Mouse (Mus musculus) neural tube, embryonic 13.5 days (tissue): ENCODE results near the gene Pfkp. TPM values are rescaled to one million over a fixed set of nuclear protein-coding genes. Genes with fewer than 3 reads are reported as not detected.

Source experiments
- ATAC-seq: fragments of 200-750 bp; cut with Nextera tagmentation; 2 replicates; pipeline ENCODE4 v1.8.0; 2017; ENCODE audit warnings: low read depth, mild to moderate bottlenecking, moderate TSS enrichment, moderate library complexity
- H3K27ac ChIP-seq: fragments of 300-500 bp; sonication (generic); replicated peaks from 2 replicates; pipeline ENCODE4 v1.5.1; 2015; ENCODE audit warnings: moderate library complexity, mild to moderate bottlenecking, inconsistent platforms
- H3K27me3 ChIP-seq: fragments of 300-500 bp; sonication (generic); 2 replicates; pipeline ENCODE4 v1.6.1; 2015; ENCODE audit warnings: mild to moderate bottlenecking, inconsistent platforms
- H3K36me3 ChIP-seq: fragments of 300-500 bp; sonication (generic); 2 replicates; pipeline ENCODE4 v1.6.1; 2015; ENCODE audit warnings: mild to moderate bottlenecking, inconsistent platforms
- H3K4me1 ChIP-seq: fragments of 300-500 bp; sonication (generic); replicated peaks from 2 replicates; pipeline ENCODE4 v1.6.1; 2015; ENCODE audit warnings: inconsistent platforms
- H3K4me2 ChIP-seq: fragments of 300-500 bp; sonication (generic); 2 replicates; pipeline ENCODE4 v1.6.1; 2015; ENCODE audit warnings: inconsistent platforms, mild to moderate bottlenecking, moderate library complexity
- H3K4me3 ChIP-seq: fragments of 300-500 bp; sonication (generic); 2 replicates; pipeline ENCODE4 v1.5.1; 2015; ENCODE audit warnings: mild to moderate bottlenecking, inconsistent platforms
- H3K9ac ChIP-seq: fragments of 300-500 bp; sonication (generic); 2 replicates; pipeline ENCODE4 v1.6.1; 2015; ENCODE audit warnings: moderate library complexity, mild to moderate bottlenecking, inconsistent platforms
- H3K9me3 ChIP-seq: fragments of 300-500 bp; sonication (generic); 2 replicates; pipeline ENCODE4 v1.6.1; 2016; ENCODE audit warnings: inconsistent platforms
- WGBS: fragments of 180-500 bp; shearing (Covaris S2); methylation state at CpG from one replicate; pipeline ENCODE4 v1.1.7; 2015; 5-methylcytosine and 5-hydroxymethylcytosine counted together
- polyA plus RNA-seq: library from polyadenylated mRNA; unstranded; fragments of >200 nt; fragmentation: Nextera tagmentation; extraction: Ambion mirVana; gene quantifications from 2 replicates; pipeline ENCODE4 v1.2.1, GENCODE M21; 2015

Gene Pfkp
- polyA plus RNA-seq, 1 experiment from 2014 or later: 195 TPM

DNA sequence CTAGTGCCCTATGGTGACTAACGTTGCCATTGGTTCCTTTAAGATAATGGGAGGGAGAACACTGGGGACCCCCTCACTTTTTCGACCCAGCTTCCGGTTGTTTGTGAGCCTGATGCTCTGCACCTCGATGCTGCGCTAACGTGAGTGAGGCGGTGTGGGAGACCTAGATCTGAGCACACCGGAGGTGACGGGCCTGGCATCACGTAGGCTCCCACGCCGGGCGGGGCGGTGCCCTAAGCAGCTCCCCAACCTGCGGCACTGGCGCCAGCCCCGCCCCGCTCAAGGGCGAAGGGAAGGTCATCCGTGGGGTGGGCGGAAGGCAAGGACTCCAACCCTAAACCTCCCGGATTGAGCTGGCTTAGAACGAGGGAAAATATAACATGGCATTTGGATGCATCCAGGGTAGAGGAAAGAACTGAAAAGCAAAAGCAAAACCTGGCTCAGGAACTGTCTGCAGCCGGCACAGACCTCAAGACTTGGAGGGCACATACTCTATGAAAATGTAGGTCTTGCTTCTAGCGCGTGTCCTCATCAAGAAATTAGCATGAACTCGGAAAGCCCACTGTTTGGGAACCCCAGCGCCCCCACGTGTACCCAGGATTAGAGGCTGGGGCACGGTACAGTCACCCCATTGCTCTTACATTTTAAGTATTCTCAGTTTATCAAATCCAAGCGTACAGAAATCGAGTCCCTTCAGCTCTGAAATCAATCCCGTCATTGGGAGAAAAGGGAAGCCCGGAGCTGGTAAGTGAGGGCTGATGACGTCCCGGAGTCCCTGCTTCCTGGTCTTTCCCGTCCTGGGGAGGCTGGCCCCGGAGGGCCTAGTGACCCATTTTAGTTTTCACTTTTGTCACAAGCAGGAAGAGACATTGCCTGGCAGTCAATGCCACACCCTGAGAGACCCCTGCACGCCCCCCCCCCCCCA is 1.2 kb downstream of the Pfkp start:
- Histone ChIP-seq H3K4me2 (peak overlapping the region; percentile 88), H3K36me3 (no peaks in the 10 kb centered on the region), H3K27me3 (peaks cover 4% of the 10 kb centered on the region; the same call in 1 of the 2 replicates), H3K4me1 (peaks cover 24% of the 10 kb centered on the region), H3K27ac (peak overlapping the region; percentile 49), H3K4me3 (peak overlapping the region; percentile 56), H3K9me3 (no peaks in the 10 kb centered on the region), H3K9ac (peak overlapping the region; percentile 73)
- peak; percentile 55 for ATAC-seq
- under 1% methylated on average over 39 of the region's 39 CpGs for WGBS

DNA sequence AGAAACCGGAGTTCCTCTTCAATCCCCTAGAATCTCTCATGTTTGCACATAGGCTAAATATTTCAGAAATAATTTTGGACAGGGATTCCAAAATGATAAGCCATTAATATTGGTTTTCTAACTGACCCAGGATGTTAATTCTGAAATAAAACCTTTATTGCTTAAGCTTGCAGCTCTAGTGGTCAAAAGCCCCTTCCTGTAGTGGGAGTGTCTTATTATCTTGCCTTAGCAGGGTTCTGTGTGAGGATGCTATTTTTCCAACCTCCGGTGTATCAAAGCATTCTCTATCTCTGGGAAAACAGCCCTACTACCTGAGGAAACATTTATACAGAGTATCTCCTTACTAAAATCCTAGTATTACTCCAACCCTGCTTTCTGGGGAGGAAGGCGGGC is 1.9 kb downstream of the Pfkp start:
- peaks cover 4% of the 10 kb centered on the region; the same call in 1 of the 2 replicates for H3K27me3 ChIP-seq
- H3K4me3 ChIP-seq: peak overlapping the region; percentile 56
- 0 out of 2 replicates have a peak overlapping the region, but pooled peaks have one; percentile 49 for H3K27ac ChIP-seq
- H3K36me3 ChIP-seq: no peaks in the 10 kb centered on the region
- ATAC-seq: no peak
- H3K4me2 ChIP-seq: peak overlapping the region; percentile 88
- H3K9ac ChIP-seq: peak overlapping the region; percentile 73
- H3K4me1 ChIP-seq: peaks cover 24% of the 10 kb centered on the region
- no peaks in the 10 kb centered on the region for H3K9me3 ChIP-seq
- 38% methylated on average over 3 of the region's 3 CpGs for WGBS

DNA sequence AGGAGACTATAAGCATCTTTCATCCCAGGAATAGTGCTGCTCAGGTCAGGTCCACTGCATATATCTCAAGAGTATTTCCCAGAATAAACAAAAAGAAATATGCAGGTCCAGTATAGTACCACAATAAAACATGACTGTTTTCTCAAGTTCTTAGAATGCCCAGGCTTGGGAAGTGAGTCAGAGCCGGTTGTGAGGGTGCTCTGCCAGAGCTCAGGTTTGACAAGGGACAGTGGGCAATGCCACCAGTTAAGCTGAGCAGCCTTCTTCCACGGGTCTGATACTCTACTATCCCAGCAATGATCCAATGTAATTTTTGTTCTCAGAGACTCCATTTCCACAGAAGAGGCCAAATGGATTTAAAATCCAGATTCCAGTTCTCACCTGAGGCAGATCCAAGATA is 2.3 kb downstream of the Pfkp start:
- Histone ChIP-seq H3K4me1 (peaks cover 24% of the 10 kb centered on the region), H3K9me3 (no peaks in the 10 kb centered on the region), H3K27ac (no peak overlapping the region), H3K9ac (peak overlapping the region; percentile 73; the same call in 1 of the 2 replicates), H3K4me2 (peak overlapping the region; percentile 88), H3K36me3 (no peaks in the 10 kb centered on the region), H3K27me3 (peaks cover 4% of the 10 kb centered on the region; the same call in 1 of the 2 replicates), H3K4me3 (peak overlapping the region; percentile 56)
- WGBS: 85% methylated on average over 2 of the region's 2 CpGs
- ATAC-seq: no peak

DNA sequence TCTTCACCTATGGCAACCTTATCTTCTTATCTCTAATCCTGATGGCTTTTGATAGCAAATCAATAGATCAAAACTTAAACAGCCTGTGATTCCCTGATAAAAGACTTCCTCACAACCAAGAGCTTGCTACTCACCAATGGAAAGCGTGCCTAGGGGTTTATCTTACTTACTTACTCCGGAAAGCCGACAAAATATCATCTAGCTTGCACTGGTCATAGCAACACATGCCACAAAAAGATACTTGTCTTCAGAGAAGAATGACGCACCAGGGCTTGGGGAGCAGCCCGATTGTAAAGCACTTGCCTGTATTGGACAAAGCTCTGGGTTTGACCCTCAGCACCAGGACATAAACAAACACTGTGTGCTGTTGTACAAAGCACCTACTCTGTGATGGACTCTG is 4.6 kb downstream of the Pfkp start:
- H3K4me3 ChIP-seq: no peak overlapping the region
- H3K4me2 ChIP-seq: no peak overlapping the region
- H3K4me1 ChIP-seq: peaks cover 21% of the 10 kb centered on the region
- H3K9me3 ChIP-seq: no peaks in the 10 kb centered on the region
- H3K9ac ChIP-seq: no peak overlapping the region
- 90% methylated on average over 5 of the region's 5 CpGs for WGBS
- no peak overlapping the region for H3K27ac ChIP-seq
- no peaks in the 10 kb centered on the region for H3K36me3 ChIP-seq
- no peak for ATAC-seq
- peaks cover 4% of the 10 kb centered on the region; the same call in 1 of the 2 replicates for H3K27me3 ChIP-seq

DNA sequence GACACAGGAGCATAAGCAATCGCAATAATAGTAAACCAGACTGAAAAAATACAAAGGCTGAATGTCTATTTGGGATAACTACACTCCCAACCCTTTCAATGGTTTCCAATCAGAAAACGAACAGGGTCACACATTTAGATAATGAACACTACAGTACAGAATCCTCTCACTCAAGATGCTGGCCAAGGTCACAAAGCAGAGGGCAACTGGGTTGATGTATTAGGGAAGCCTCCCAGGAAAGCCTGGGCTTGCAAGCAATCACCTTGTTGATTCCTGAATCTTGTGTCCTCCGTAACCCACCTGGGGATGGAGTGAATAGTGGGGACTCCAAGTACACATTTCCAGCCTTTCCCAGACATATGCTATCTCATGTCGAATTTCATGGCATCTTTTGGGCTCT is 5.6 kb downstream of the Pfkp start:
- H3K4me2 ChIP-seq: no peak overlapping the region
- H3K4me3 ChIP-seq: no peak overlapping the region
- WGBS: 92% methylated on average over 4 of the region's 4 CpGs
- H3K36me3 ChIP-seq: no peaks in the 10 kb centered on the region
- H3K27me3 ChIP-seq: peaks cover 4% of the 10 kb centered on the region; the same call in 1 of the 2 replicates
- H3K4me1 ChIP-seq: peaks cover 20% of the 10 kb centered on the region; the same call in 1 of the 2 replicates
- no peaks in the 10 kb centered on the region for H3K9me3 ChIP-seq
- no peak overlapping the region for H3K9ac ChIP-seq
- no peak for ATAC-seq
- no peak overlapping the region for H3K27ac ChIP-seq

DNA sequence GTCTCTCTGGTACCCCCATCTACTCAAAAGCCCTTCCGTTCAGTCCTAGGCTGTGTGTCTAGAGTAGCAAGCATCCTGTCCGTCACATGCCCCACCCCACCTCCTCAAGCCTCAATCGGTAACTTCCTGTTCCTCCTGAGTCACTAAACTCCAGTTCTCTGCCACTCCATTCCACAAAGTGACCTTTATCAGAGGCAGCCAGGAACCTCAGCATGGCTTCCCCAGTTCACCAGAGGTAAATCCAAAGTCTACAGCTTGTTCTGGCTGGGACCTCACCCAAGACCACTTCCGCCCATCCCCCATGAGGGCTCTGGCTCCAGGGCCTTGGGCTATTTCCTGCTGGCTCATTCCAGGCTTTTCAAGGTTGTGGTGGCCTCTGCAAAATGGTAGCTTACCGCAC is 6.1 kb downstream of the Pfkp start:
- H3K4me1 ChIP-seq: peaks cover 16% of the 10 kb centered on the region; the same call in 1 of the 2 replicates
- WGBS: 90% methylated on average over 5 of the region's 5 CpGs
- H3K9ac ChIP-seq: no peak overlapping the region
- H3K4me3 ChIP-seq: no peak overlapping the region
- H3K4me2 ChIP-seq: no peak overlapping the region
- no peaks in the 10 kb centered on the region for H3K36me3 ChIP-seq
- peaks cover 4% of the 10 kb centered on the region; the same call in 1 of the 2 replicates for H3K27me3 ChIP-seq
- H3K9me3 ChIP-seq: no peaks in the 10 kb centered on the region
- ATAC-seq: no peak
- no peak overlapping the region for H3K27ac ChIP-seq

DNA sequence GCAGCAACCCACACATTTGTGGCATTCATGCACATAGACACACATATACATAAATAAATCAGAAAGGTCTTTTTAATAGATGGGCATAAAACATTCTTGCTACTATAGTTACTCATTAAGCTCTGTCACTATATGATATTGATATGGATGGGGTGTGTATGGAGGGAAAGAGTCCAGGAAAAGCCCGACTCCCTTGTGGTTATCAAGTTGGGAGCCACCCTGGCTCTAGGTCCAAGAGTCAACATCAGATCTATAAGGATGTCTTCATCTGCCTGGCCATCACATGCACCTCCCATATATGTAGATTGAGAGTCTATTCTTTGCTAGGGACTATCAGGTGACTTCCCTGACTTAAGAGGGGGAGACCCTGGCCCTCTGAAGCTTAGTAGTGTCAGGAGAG is 7.1 kb downstream of the Pfkp start:
- H3K4me1 ChIP-seq: peaks cover 13% of the 10 kb centered on the region; the same call in 1 of the 2 replicates
- H3K4me2 ChIP-seq: no peak overlapping the region
- H3K27me3 ChIP-seq: peaks cover 4% of the 10 kb centered on the region; the same call in 1 of the 2 replicates
- H3K9ac ChIP-seq: no peak overlapping the region
- no peaks in the 10 kb centered on the region for H3K36me3 ChIP-seq
- no peak overlapping the region for H3K4me3 ChIP-seq
- no peaks in the 10 kb centered on the region for H3K9me3 ChIP-seq
- WGBS: 88% methylated on average over 1 of the region's 1 CpGs
- no peak overlapping the region for H3K27ac ChIP-seq
- ATAC-seq: no peak

DNA sequence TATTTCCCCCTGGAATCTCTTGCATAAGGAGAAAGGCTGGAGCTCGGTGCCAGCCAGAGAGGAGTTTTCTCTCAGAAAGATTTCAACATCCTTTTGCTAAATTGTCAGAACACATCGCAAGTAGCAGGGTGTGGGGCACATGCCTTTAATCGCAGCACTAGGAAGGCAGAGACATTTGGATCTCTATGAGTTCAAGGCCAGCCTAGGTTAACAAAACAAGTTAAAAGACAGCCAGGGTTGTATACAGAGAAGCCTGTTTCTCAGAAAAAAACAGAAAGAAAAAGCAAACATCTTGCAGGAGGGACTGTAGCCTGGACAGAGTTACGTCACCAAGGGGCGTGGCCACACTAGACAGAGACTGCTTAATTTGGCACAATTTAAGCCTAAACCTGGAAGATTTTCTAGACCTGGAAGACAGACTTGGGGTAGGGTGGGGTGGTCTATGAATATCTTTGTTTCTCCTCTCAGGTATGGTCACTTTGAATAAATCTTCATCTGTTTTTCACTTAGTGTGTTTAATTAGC is 9.0 kb downstream of the Pfkp start:
- Histone ChIP-seq H3K27me3 (no peaks in the 10 kb centered on the region), H3K4me1 (peaks cover 7% of the 10 kb centered on the region; the same call in 1 of the 2 replicates), H3K4me2 (no peak overlapping the region), H3K4me3 (no peak overlapping the region), H3K27ac (no peak overlapping the region), H3K9me3 (no peaks in the 10 kb centered on the region), H3K9ac (no peak overlapping the region), H3K36me3 (no peaks in the 10 kb centered on the region)
- no peak for ATAC-seq
- whole genome bisulfite sequencing: 79% methylated on average over 5 of the region's 5 CpGs

DNA sequence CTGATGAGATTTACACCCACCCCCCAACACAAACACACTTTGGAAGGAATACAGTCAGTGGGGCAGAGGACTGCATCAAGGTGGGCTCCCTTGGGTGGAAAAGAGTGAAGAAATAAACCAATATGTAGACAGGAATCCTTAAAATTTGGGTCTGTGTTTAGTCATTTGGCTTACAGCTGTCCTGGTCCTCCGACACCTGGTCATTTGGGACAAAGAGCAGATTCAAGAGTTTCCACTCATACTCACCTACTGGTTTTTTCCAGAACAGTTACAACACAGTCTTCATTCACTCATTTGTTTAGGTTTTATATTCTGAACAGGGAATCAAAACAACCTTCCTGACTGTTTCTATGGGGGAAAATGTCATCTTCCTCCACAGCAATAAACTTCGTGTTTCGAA is 9.6 kb downstream of the Pfkp start:
- H3K9ac ChIP-seq: no peak overlapping the region

DNA sequence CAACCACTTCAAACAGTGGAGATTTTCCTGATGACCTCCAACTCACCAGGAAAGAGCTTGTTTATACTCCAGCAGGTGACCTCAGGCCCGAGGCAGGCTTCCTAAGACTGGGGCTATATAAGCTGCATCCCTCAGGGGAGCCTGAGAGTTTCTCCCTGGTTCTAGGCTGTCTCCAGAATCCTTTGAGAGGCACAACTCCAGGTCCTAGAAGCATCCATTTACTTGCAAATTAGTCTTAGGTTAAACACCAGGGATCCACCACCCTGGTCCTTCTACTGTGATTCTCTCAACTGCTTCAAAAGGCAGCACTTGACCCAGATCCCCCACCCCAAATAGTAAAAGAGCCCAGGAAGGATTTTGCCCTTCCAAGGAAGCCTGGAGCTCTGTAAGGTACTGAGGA is 10.2 kb downstream of the Pfkp start:
- Histone ChIP-seq H3K4me1 (peaks cover 7% of the 10 kb centered on the region; the same call in 1 of the 2 replicates), H3K9ac (no peak overlapping the region), H3K9me3 (no peaks in the 10 kb centered on the region), H3K27ac (no peak overlapping the region), H3K36me3 (no peaks in the 10 kb centered on the region), H3K4me3 (no peak overlapping the region), H3K27me3 (no peaks in the 10 kb centered on the region), H3K4me2 (no peak overlapping the region)
- ATAC-seq: no peak
- 60% methylated on average over 1 of the region's 1 CpGs for WGBS

More for the DNA sequence above, 9.6 kb downstream of the Pfkp start:
- H3K9me3 ChIP-seq: no peaks in the 10 kb centered on the region
- H3K27ac ChIP-seq: no peak overlapping the region
- H3K4me2 ChIP-seq: no peak overlapping the region
- WGBS: 92% methylated on average over 3 of the region's 3 CpGs
- H3K27me3 ChIP-seq: no peaks in the 10 kb centered on the region
- no peaks in the 10 kb centered on the region for H3K36me3 ChIP-seq
- H3K4me1 ChIP-seq: peaks cover 7% of the 10 kb centered on the region; the same call in 1 of the 2 replicates
- no peak overlapping the region for H3K4me3 ChIP-seq
- ATAC-seq: no peak

DNA sequence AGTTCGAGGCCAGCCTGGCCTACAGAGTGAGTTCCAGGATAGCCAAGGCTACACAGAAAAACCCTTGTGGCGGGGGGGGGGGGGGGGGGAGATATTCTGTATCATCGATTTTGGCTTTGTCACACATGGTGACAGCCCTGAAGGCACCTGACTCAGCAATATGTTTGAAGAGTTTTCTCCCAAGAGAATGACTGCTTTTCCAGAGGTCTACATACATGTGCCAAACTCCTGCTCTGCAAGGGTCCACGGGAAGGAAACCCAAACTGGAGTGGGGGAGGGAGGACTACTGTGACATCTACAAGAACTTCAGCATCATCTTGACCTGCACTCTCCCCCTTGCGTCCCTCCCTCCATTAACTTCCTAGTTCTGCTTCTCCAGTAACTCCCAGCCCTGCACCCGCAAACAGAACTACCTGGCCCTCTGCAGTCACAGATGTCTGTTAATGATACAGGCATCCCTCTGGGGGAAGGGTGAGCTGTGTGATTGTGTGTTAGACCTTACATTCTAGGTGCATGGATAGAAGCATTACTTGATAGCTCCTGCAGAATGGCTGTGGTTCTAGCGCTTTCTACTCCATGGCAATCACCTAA is 10.9 kb downstream of the Pfkp start:
- ATAC-seq: no peak
- WGBS: 88% methylated on average over 7 of the region's 7 CpGs

DNA sequence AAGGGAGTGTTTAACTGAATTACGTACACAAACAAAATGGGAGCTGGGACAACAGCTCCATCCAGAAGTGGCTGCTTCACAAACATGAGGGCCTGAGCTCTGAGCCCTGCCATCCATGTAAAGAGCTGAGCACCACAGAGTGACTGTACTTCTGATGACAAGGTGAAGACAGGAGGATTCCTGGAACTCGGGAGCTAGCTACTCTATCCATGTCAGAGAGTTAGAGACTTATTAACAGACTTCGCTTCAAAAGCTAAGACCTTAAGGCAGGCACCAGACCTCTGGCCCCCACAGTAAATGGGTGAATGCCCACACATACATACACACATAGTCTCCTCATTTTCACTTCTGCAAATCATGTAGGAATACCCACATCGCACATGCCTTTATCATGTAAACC is 11.6 kb downstream of the Pfkp start:
- no peak for ATAC-seq
- H3K4me1 ChIP-seq: peaks cover 11% of the 10 kb centered on the region; the same call in 1 of the 2 replicates
- no peaks in the 10 kb centered on the region for H3K9me3 ChIP-seq
- H3K27me3 ChIP-seq: no peaks in the 10 kb centered on the region
- no peaks in the 10 kb centered on the region for H3K36me3 ChIP-seq
- no peak overlapping the region for H3K9ac ChIP-seq
- H3K4me3 ChIP-seq: no peak overlapping the region
- H3K27ac ChIP-seq: no peak overlapping the region
- no peak overlapping the region for H3K4me2 ChIP-seq
- 79% methylated on average over 4 of the region's 4 CpGs for WGBS

More for the DNA sequence above, 10.9 kb downstream of the Pfkp start:
- H3K27me3 ChIP-seq: no peaks in the 10 kb centered on the region
- no peak overlapping the region for H3K27ac ChIP-seq
- H3K4me2 ChIP-seq: no peak overlapping the region
- no peaks in the 10 kb centered on the region for H3K36me3 ChIP-seq
- H3K9me3 ChIP-seq: no peaks in the 10 kb centered on the region
- H3K9ac ChIP-seq: no peak overlapping the region
- H3K4me1 ChIP-seq: peaks cover 7% of the 10 kb centered on the region; the same call in 1 of the 2 replicates
- H3K4me3 ChIP-seq: no peak overlapping the region
